Mouse (Mus musculus) CD4-positive helper T cell, adult 2 months (primary cell): ENCODE measurements around the gene Smg6.

ENCODE experiments used
- DNase-seq: peaks from one replicate; pipeline ENCODE4 v3.0.0-alpha.2; 2012; ENCODE audit warnings: low read depth, missing footprints, low spot score

Gene Smg6

DNA sequence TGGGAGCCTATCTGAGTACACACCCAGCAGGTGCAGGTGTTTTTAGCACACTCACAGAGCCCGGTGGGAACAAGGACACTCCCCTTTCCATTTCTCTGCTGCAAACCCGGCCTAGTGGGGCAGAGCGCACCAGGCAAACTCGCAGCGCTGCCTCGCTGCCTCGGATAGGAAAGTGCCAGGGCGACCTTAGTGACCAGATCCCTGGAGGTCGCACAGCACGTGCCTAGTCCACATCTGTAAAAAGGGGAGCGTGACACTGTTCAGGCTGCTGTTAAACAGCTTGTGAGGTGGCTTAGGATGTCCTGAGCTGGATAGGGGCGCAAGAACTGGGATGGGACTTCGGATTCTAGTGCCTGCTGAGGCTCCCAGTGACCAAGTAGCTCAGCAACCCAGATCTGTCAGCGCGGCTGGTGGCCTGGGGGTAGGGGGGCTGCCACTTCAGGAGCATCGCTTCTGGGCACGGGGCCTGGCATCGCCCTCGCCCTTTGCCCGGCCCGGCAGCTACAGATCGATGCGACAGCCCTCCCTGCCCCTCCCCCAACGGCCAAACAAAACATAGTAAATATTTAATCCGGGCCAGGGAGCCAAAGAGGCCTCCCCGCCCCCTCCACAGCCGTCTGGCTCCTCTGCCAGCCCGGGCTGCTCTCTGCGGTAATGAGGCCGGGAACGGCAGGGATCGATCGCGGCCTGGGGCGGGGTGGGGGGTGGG is 287.9 kb downstream of the Smg6 start:
- DNase-seq: no peak
